Mouse (Mus musculus) hindbrain, postnatal 0 days (tissue): ENCODE results near the gene Nphs1. TPM values are rescaled to one million over a fixed set of nuclear protein-coding genes. Genes with fewer than 3 reads are reported as not detected.

ENCODE experiments used
- ATAC-seq: fragments of 200-750 bp; cut with Nextera tagmentation; 2 replicates; pipeline ENCODE4 v1.8.0; 2017; ENCODE audit warnings: mild to moderate bottlenecking, moderate TSS enrichment, moderate library complexity
- DNase-seq: peaks from one replicate; pipeline ENCODE4 v3.0.0-alpha.2; 2015; ENCODE audit warnings: low spot score
- H3K27ac ChIP-seq: fragments of 300-500 bp; sonication (generic); 2 replicates; pipeline ENCODE4 v1.5.1; 2014; ENCODE audit warnings: mild to moderate bottlenecking
- H3K27me3 ChIP-seq: fragments of 300-500 bp; sonication (generic); 2 replicates; pipeline ENCODE4 v1.6.1; 2014; ENCODE audit warnings: low read length, mixed read lengths; ENCODE audit not compliant: insufficient read depth
- H3K36me3 ChIP-seq: fragments of 300-500 bp; sonication (generic); 2 replicates; pipeline ENCODE4 v1.6.1; 2014; ENCODE audit warnings: low read length, mixed read lengths; ENCODE audit not compliant: insufficient read depth
- H3K4me1 ChIP-seq: fragments of 300-500 bp; sonication (generic); 2 replicates; pipeline ENCODE4 v1.6.1; 2014; ENCODE audit warnings: antibody characterized with exemption, low read length, mixed read lengths; ENCODE audit not compliant: insufficient read depth
- H3K4me2 ChIP-seq: fragments of 300-500 bp; sonication (generic); 2 replicates; pipeline ENCODE4 v1.6.1; 2014; ENCODE audit warnings: low read depth, mild to moderate bottlenecking, low read length, moderate library complexity, mixed read lengths
- H3K4me3 ChIP-seq: fragments of 300-500 bp; sonication (generic); 2 replicates; pipeline ENCODE4 v1.5.1; 2014; ENCODE audit warnings: low read length
- H3K9ac ChIP-seq: fragments of 300-500 bp; sonication (generic); replicated peaks from 2 replicates; pipeline ENCODE4 v1.6.1; 2014; ENCODE audit warnings: mild to moderate bottlenecking, low read length, moderate library complexity, mixed read lengths
- H3K9me3 ChIP-seq: fragments of 300-500 bp; sonication (generic); 2 replicates; pipeline ENCODE4 v1.6.1; 2016; ENCODE audit warnings: low read length, mixed read lengths
- CTCF ChIP-seq: IDR thresholded peaks from 2 replicates; pipeline ENCODE4 v1.5.1; 2016; ENCODE audit warnings: antibody characterized with exemption, control low read depth, low read depth
- WGBS: fragments of 180-500 bp; shearing (Covaris S2); extraction: QIAGEN DNeasy Blood & Tissue Kit; methylation state at CpG from one replicate; pipeline ENCODE4 v1.1.7; 2014; 5-methylcytosine and 5-hydroxymethylcytosine counted together
- polyA plus RNA-seq: library from polyadenylated mRNA; unstranded; fragments of >200 nt; fragmentation: Nextera tagmentation; extraction: Ambion mirVana; gene quantifications from 2 replicates; pipeline ENCODE4 v1.2.1, GENCODE M21; 2015
- total RNA-seq: library from RNA; depleted of rRNA; stranded (reverse); fragments of >200 nt; gene quantifications from 2 replicates; pipeline ENCODE4 v1.2.3, GENCODE M21; 2014; rRNA removed

Gene Nphs1
- total and polyA plus RNA-seq, 2 experiments from 2014 or later = 0.50 to 2.4 TPM

DNA sequence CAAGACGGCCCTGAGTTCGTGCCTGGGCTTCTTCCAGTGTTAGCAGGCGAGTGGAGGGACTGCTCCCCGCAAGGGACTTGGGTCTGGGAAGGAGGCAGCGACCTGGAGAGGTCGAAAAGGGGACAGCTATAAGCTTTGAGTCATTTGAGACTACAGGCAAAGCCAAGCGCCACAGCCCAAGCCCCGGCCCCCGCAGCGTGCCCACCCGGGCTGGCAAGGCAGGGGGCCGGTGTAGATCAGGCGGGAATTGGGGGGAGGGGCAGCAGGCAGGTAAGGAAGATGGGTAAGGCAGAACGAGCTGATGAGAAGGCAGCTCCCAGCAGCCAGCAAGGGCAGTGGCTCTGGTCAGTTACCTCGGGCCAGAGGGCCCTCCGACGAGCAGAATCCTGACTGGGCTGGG is 68.3 kb downstream of the Nphs1 start:
- DNase-seq (no peak), ATAC-seq (no peak)
- peaks cover 65% of the 10 kb centered on the region for H3K36me3 ChIP-seq
- H3K4me2 ChIP-seq = no peak overlapping the region
- no peak overlapping the region for H3K4me3 ChIP-seq
- no peaks in the 10 kb centered on the region for H3K27me3 ChIP-seq
- WGBS = 35% methylated on average over 17 of the region's 17 CpGs
- TF ChIP-seq CTCF = no peak
- 0 out of 2 replicates have a peak overlapping the region, but pooled peaks have one; percentile 9 for H3K9ac ChIP-seq
- H3K4me1 ChIP-seq = 0 out of 2 replicates have a peak, but pooled peaks cover 2% of the 10 kb centered on the region
- H3K9me3 ChIP-seq = no peaks in the 10 kb centered on the region
- no peak overlapping the region for H3K27ac ChIP-seq

GRCm38 (mm10) chr7:30526981-30527380 is 68.9 kb downstream of the Nphs1 start:
- no peaks in the 10 kb centered on the region for H3K9me3 ChIP-seq
- ATAC-seq (no peak), DNase-seq (no peak)
- peaks cover 69% of the 10 kb centered on the region for H3K36me3 ChIP-seq
- no peak overlapping the region for H3K27ac ChIP-seq
- no peak for TF ChIP-seq CTCF
- 79% methylated on average over 14 of the region's 14 CpGs for WGBS
- H3K4me3 ChIP-seq = no peak overlapping the region
- 0 out of 2 replicates have a peak overlapping the region, but pooled peaks have one; percentile 9 for H3K9ac ChIP-seq
- H3K27me3 ChIP-seq = no peaks in the 10 kb centered on the region
- no peak overlapping the region for H3K4me2 ChIP-seq
- H3K4me1 ChIP-seq = 0 out of 2 replicates have a peak, but pooled peaks cover 5% of the 10 kb centered on the region

DNA sequence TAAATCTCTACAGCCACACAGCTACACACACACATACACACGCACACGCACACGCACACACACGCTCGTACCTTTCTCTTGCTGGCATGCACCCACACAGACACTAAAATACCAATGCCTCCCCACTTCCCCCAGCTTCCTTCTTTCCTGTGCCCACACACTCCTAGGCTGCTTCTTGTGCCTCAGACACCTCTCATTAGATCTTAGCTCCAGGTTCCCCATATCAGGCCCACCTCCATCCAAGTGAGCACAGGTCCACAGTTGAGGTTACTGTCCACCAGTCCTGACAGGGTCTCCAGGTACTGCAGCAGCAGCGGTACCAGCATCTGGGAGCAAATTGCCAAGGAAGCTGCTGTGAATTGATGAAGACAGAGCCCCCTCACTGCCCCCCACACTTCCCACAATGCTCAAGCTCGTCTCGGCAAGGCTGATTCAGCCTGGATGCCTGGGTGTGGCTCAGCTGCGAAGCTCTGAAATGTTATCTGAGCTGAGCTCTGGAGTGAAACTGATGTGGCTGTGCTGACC is 73.2 kb downstream of the Nphs1 start:
- no peaks in the 10 kb centered on the region for H3K27me3 ChIP-seq
- peaks cover 53% of the 10 kb centered on the region for H3K36me3 ChIP-seq
- no peaks in the 10 kb centered on the region for H3K9me3 ChIP-seq
- 0 out of 2 replicates have a peak overlapping the region, but pooled peaks have one; percentile 28 for H3K9ac ChIP-seq
- WGBS = 82% methylated on average over 9 of the region's 9 CpGs
- H3K4me3 ChIP-seq = no peak overlapping the region
- DNase-seq = no peak
- 0 out of 2 replicates have a peak overlapping the region, but pooled peaks have one; percentile 17 for H3K4me2 ChIP-seq
- TF ChIP-seq CTCF = no peak
- H3K27ac ChIP-seq = no peak overlapping the region
- H3K4me1 ChIP-seq = peaks cover 22% of the 10 kb centered on the region
- no peak for ATAC-seq

- 10% methylated on average over 8 of the region's 8 CpGs for WGBS
- peak; percentile 36 for ATAC-seq
These were observed 74.8 kb downstream of the Nphs1 start for GRCm38 (mm10) chr7:30532931-30533330.

DNA sequence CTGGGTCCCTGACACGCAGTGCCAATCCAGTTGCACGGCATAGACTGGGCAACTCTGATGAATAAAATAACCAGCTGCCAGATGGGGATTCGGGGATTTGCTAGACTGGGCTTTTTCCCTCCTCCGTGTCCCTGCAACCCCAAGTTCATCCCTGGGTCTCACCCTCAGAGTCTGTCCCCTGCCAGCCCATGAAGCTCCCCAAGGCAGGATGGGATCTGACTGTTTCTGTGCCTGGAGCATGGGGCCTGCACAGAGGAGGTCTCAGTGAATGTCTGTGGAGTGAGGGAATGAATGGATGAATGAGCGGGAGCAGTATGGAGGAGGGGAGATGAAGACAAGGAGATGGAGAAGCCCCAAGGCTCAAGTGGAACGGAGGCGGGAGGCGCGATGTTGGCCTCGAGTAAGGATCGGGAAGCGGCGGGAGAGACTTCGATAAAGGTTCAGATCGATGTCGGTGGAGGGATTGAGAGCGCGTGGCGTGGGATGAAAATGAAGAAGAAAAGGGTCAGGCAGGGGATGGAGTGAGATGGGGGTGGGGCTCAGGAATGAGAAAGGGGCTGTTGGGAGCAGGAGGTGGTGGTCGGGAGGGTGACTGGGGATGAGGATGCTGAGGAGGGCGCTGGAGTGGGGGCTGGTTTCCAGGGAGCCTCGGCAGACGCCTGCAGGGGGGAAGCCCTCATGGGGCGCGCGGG is 76.0 kb downstream of the Nphs1 start:
- peaks cover 26% of the 10 kb centered on the region for H3K36me3 ChIP-seq
- peak overlapping the region; percentile 83 for H3K4me3 ChIP-seq
- no peak for TF ChIP-seq CTCF
- no peaks in the 10 kb centered on the region for H3K27me3 ChIP-seq
- WGBS = 2% methylated on average over 20 of the region's 26 CpGs
- DNase-seq = peak; percentile 44
- no peaks in the 10 kb centered on the region for H3K9me3 ChIP-seq
- peak overlapping the region; percentile 75 for H3K4me2 ChIP-seq
- peaks cover 22% of the 10 kb centered on the region for H3K4me1 ChIP-seq
- peak; percentile 27 for ATAC-seq
- peak overlapping the region; percentile 84 for H3K9ac ChIP-seq
- peak overlapping the region; percentile 94 for H3K27ac ChIP-seq

More at GRCm38 (mm10) chr7:30532931-30533330, 74.8 kb downstream of the Nphs1 start:
- H3K4me3 ChIP-seq = peak overlapping the region; percentile 83
- peak overlapping the region; percentile 54 for H3K27ac ChIP-seq
- H3K4me1 ChIP-seq = peaks cover 22% of the 10 kb centered on the region
- DNase-seq = peak; percentile 58
- H3K4me2 ChIP-seq = peak overlapping the region; percentile 75
- H3K36me3 ChIP-seq = peaks cover 38% of the 10 kb centered on the region
- H3K9ac ChIP-seq = peak overlapping the region; percentile 84; the same call in 1 of the 2 replicates
- no peaks in the 10 kb centered on the region for H3K27me3 ChIP-seq
- TF ChIP-seq CTCF = no peak
- no peaks in the 10 kb centered on the region for H3K9me3 ChIP-seq

DNA sequence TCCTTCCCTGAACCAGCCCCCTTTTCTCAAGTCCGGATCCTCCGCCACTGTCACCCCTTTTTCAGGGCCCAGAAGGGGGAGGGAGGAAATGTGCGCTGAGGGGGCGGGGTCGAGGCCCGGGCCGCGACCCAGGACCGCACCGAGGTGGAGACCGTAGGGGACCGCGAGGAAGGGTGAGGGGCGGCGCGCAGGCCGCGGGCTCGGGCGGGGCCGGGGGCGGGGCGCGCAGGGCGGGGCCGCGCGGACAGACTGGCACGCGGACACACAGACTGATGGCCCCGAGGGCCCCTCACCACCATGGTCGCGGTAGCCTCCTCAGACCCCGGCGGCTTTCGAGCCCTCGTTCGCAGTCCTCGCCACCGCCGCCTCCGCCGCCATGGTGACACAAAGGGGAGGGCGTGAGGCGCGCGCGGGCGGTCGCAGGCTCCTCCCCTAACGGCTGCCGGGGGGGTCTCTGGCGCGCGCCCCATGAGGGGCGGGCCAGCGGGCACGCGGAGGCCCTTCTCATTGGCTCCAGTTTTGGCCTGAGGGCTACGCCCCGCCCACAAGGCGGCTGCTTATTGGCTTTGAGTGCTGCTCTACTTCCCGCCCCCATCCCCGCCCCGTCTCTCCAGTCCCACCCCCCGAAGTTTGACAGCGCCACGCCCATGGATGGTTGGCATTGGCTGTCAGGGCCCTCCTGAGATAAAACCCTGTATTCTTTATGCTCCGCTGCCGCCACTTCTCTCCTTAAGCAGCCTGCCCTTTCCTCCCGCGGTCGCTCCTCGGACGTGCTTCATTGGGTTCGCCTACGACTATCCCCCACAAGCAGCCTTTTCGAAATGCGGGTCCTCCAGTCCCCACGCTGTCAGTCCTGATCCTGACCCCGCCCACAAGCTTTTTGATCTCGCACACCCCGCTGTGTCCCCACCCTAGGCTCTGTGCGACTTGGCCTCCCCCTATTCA is 76.8 kb downstream of the Nphs1 start, which contains the start of gene Arhgap33:
Arhgap33 (minus strand) TSS at position 428 of the 945 bp plus-strand sequence.
- no peak for TF ChIP-seq CTCF
- WGBS = 0% methylated on average over 41 of the region's 84 CpGs
- peak; percentile 93 for ATAC-seq

More for the DNA sequence above, 76.8 kb downstream of the Nphs1 start, which contains the start of gene Arhgap33:
- no peaks in the 10 kb centered on the region for H3K9me3 ChIP-seq
- no peaks in the 10 kb centered on the region for H3K27me3 ChIP-seq
- H3K9ac ChIP-seq = peak within 1 kb of the TSS; percentile 84
- H3K27ac ChIP-seq = peak within 1 kb of the TSS; percentile 94
- peaks cover 22% of the 10 kb centered on the region for H3K4me1 ChIP-seq
- peaks cover 18% of the 10 kb centered on the region for H3K36me3 ChIP-seq
- DNase-seq = peak; percentile 99
- H3K4me3 ChIP-seq = peak within 1 kb of the TSS; percentile 83
- H3K4me2 ChIP-seq = peak within 1 kb of the TSS; percentile 75

Other genes starting within 250 kb of the Nphs1 start
Only the 30 nearest of the 34 such genes appear.
- 1.0 TPM in 1 of 2 replicates, not detected in the other for gene Thap8, start 178.2 kb upstream of the Nphs1 start, total RNA-seq
- 0.52 and 0.76 TPM in 2 replicates for gene Thap8, start 178.2 kb upstream of the Nphs1 start, polyA plus RNA-seq
- 4.3 and 7.0 TPM in 2 replicates for gene Wdr62, start 177.9 kb upstream of the Nphs1 start, total RNA-seq
- gene Wdr62, start 177.9 kb upstream of the Nphs1 start, polyA plus RNA-seq = 3.7 and 4.0 TPM in 2 replicates
- 144 and 172 TPM in 2 replicates for gene Clip3, start 166.6 kb upstream of the Nphs1 start, total RNA-seq
- gene Clip3, start 166.6 kb upstream of the Nphs1 start, polyA plus RNA-seq = 106 and 118 TPM in 2 replicates
- 75.4 and 116 TPM in 2 replicates for gene Alkbh6, start 149.6 kb upstream of the Nphs1 start, total RNA-seq
- gene Alkbh6, start 149.6 kb upstream of the Nphs1 start, polyA plus RNA-seq = 129 and 131 TPM in 2 replicates
- gene Syne4, start 143.5 kb upstream of the Nphs1 start, total RNA-seq = 13.2 and 16.5 TPM in 2 replicates
- 11.4 and 12.6 TPM in 2 replicates for gene Syne4, start 143.5 kb upstream of the Nphs1 start, polyA plus RNA-seq
- gene E130208F15Rik, start 136.6 kb upstream of the Nphs1 start, total RNA-seq = 1.8 TPM in 1 of 2 replicates, not detected in the other
- gene E130208F15Rik, start 136.6 kb upstream of the Nphs1 start, polyA plus RNA-seq = 0.79 TPM in 1 of 2 replicates, not detected in the other
- gene Sdhaf1, start 134.4 kb upstream of the Nphs1 start, total RNA-seq = 12.9 and 14.7 TPM in 2 replicates
- gene Sdhaf1, start 134.4 kb upstream of the Nphs1 start, polyA plus RNA-seq = 17.8 and 19.3 TPM in 2 replicates
- gene Lrfn3, start 95.5 kb upstream of the Nphs1 start, total RNA-seq = 45.9 and 47.4 TPM in 2 replicates
- 17.5 and 18.1 TPM in 2 replicates for gene Lrfn3, start 95.5 kb upstream of the Nphs1 start, polyA plus RNA-seq
- 37.3 and 59.9 TPM in 2 replicates for gene Tyrobp, start 44.6 kb upstream of the Nphs1 start, total RNA-seq
- 50.3 and 56.1 TPM in 2 replicates for gene Tyrobp, start 44.6 kb upstream of the Nphs1 start, polyA plus RNA-seq
- not detected in 2 replicates for gene Hcst, start 38.5 kb upstream of the Nphs1 start, total RNA-seq
- gene Hcst, start 38.5 kb upstream of the Nphs1 start, polyA plus RNA-seq = 0.84 and 1.0 TPM in 2 replicates
- gene Nfkbid, start 36.6 kb upstream of the Nphs1 start, total RNA-seq = 1.9 and 3.7 TPM in 2 replicates
- 2.1 TPM in 2 replicates for gene Nfkbid, start 36.6 kb upstream of the Nphs1 start, polyA plus RNA-seq
- gene Aplp1, start 12.8 kb upstream of the Nphs1 start, total RNA-seq = 840 and 852 TPM in 2 replicates
- gene Aplp1, start 12.8 kb upstream of the Nphs1 start, polyA plus RNA-seq = 617 and 682 TPM in 2 replicates
- 10.7 and 14.7 TPM in 2 replicates for gene Kirrel2, start 625 bp upstream of the Nphs1 start, total RNA-seq
- 4.4 and 5.8 TPM in 2 replicates for gene Kirrel2, start 625 bp upstream of the Nphs1 start, polyA plus RNA-seq
- not detected in 2 replicates for gene Prodh2, start 35.3 kb downstream of the Nphs1 start, total RNA-seq
- 0.24 TPM in 1 of 2 replicates, not detected in the other for gene Prodh2, start 35.3 kb downstream of the Nphs1 start, polyA plus RNA-seq
- 55.7 and 59.7 TPM in 2 replicates for gene Arhgap33, start 76.7 kb downstream of the Nphs1 start, total RNA-seq
- gene Arhgap33, start 76.7 kb downstream of the Nphs1 start, polyA plus RNA-seq = 64.8 and 73.1 TPM in 2 replicates
- 5.6 and 6.4 TPM in 2 replicates for gene Hspb6, start 93.9 kb downstream of the Nphs1 start, total RNA-seq
- 15.8 and 16.3 TPM in 2 replicates for gene Hspb6, start 93.9 kb downstream of the Nphs1 start, polyA plus RNA-seq
- 13.1 and 14.0 TPM in 2 replicates for gene Proser3, start 94.0 kb downstream of the Nphs1 start, total RNA-seq
- gene Proser3, start 94.0 kb downstream of the Nphs1 start, polyA plus RNA-seq = 3.0 and 3.1 TPM in 2 replicates
- gene Lin37, start 101.5 kb downstream of the Nphs1 start, total RNA-seq = 14.3 and 21.0 TPM in 2 replicates
- gene Lin37, start 101.5 kb downstream of the Nphs1 start, polyA plus RNA-seq = 45.0 and 48.0 TPM in 2 replicates
- 41.7 and 53.4 TPM in 2 replicates for gene U2af1l4, start 105.0 kb downstream of the Nphs1 start, total RNA-seq
- 103 and 104 TPM in 2 replicates for gene U2af1l4, start 105.0 kb downstream of the Nphs1 start, polyA plus RNA-seq
- 2.9 and 3.7 TPM in 2 replicates for gene Gm49396, start 105.0 kb downstream of the Nphs1 start, total RNA-seq
- 6.4 and 7.0 TPM in 2 replicates for gene Gm49396, start 105.0 kb downstream of the Nphs1 start, polyA plus RNA-seq
- 72.0 and 90.4 TPM in 2 replicates for gene Psenen, start 105.3 kb downstream of the Nphs1 start, total RNA-seq
- gene Psenen, start 105.3 kb downstream of the Nphs1 start, polyA plus RNA-seq = 154 and 155 TPM in 2 replicates
- 5.6 TPM in 1 of 2 replicates, not detected in the other for gene Igflr1, start 107.1 kb downstream of the Nphs1 start, total RNA-seq
- gene Igflr1, start 107.1 kb downstream of the Nphs1 start, polyA plus RNA-seq = 2.6 and 3.4 TPM in 2 replicates
- 27.1 and 36.7 TPM in 2 replicates for gene Kmt2b, start 130.4 kb downstream of the Nphs1 start, total RNA-seq
- gene Kmt2b, start 130.4 kb downstream of the Nphs1 start, polyA plus RNA-seq = 6.7 and 7.1 TPM in 2 replicates
- not detected in 2 replicates for gene Zbtb32, start 140.6 kb downstream of the Nphs1 start, total RNA-seq
- 0.18 and 0.23 TPM in 2 replicates for gene Zbtb32, start 140.6 kb downstream of the Nphs1 start, polyA plus RNA-seq
- gene Upk1a, start 154.5 kb downstream of the Nphs1 start, total RNA-seq = 0.14 and 0.99 TPM in 2 replicates
- 0.62 and 0.99 TPM in 2 replicates for gene Upk1a, start 154.5 kb downstream of the Nphs1 start, polyA plus RNA-seq
- 352 and 389 TPM in 2 replicates for gene Cox6b1, start 167.8 kb downstream of the Nphs1 start, total RNA-seq
- 1,552 and 1,572 TPM in 2 replicates for gene Cox6b1, start 167.8 kb downstream of the Nphs1 start, polyA plus RNA-seq
- gene Etv2, start 177.5 kb downstream of the Nphs1 start, total RNA-seq = not detected in 2 replicates
- not detected in 2 replicates for gene Etv2, start 177.5 kb downstream of the Nphs1 start, polyA plus RNA-seq
- 162 and 169 TPM in 2 replicates for gene Rbm42, start 192.0 kb downstream of the Nphs1 start, total RNA-seq
- gene Rbm42, start 192.0 kb downstream of the Nphs1 start, polyA plus RNA-seq = 116 and 118 TPM in 2 replicates
- 22.2 and 24.1 TPM in 2 replicates for gene Haus5, start 206.7 kb downstream of the Nphs1 start, total RNA-seq
- 19.9 and 25.8 TPM in 2 replicates for gene Haus5, start 206.7 kb downstream of the Nphs1 start, polyA plus RNA-seq
- gene Pmis2, start 213.3 kb downstream of the Nphs1 start, total RNA-seq = not detected in 2 replicates
- gene Pmis2, start 213.3 kb downstream of the Nphs1 start, polyA plus RNA-seq = not detected in 2 replicates